Mouse (Mus musculus) layer of hippocampus, adult 11-12 months (tissue): ENCODE results near the gene St5.
A peak's percentile ranks its signal among the peaks of the same experiment; 100 is the strongest.

Experiments
- DNase-seq: peaks from one replicate; pipeline ENCODE4 v3.0.0; 2022; ENCODE audit warnings: low spot score

Gene St5

GRCm38 (mm10) chr7:109700213-109700612 lies 3.2 kb downstream of the St5 start:
- DNase-seq: no peak

- DNase-seq: no peak
Observed at GRCm38 (mm10) chr7:109695339-109695726, 8.1 kb downstream of the St5 start.

GRCm38 (mm10) chr7:109694576-109695338 lies 8.6 kb downstream of the St5 start:
- no peak for DNase-seq

- DNase-seq: no peak
Observed at GRCm38 (mm10) chr7:109690961-109691360, 12.4 kb downstream of the St5 start.

GRCm38 (mm10) chr7:109690101-109690500 lies 13.3 kb downstream of the St5 start:
- no peak for DNase-seq

- no peak for DNase-seq
Observed at GRCm38 (mm10) chr7:109686585-109687128, 16.7 kb downstream of the St5 start.

GRCm38 (mm10) chr7:109680879-109681278 lies 22.5 kb downstream of the St5 start:
- no peak for DNase-seq

GRCm38 (mm10) chr7:109680284-109680683 lies 23.1 kb downstream of the St5 start:
- no peak for DNase-seq

- DNase-seq: no peak
Observed at GRCm38 (mm10) chr7:109674944-109675628, 28.3 kb downstream of the St5 start.

GRCm38 (mm10) chr7:109671581-109672471 lies 31.6 kb downstream of the St5 start:
- peak; percentile 71 for DNase-seq

GRCm38 (mm10) chr7:109669426-109670170 lies 33.8 kb downstream of the St5 start:
- no peak for DNase-seq

- DNase-seq: no peak
Observed at GRCm38 (mm10) chr7:109666664-109667063, 36.7 kb downstream of the St5 start.

GRCm38 (mm10) chr7:109662626-109663025 lies 40.8 kb downstream of the St5 start:
- DNase-seq: peak; percentile 54

GRCm38 (mm10) chr7:109659278-109659677 lies 44.1 kb downstream of the St5 start:
- DNase-seq: no peak

GRCm38 (mm10) chr7:109657884-109658283 lies 45.5 kb downstream of the St5 start:
- no peak for DNase-seq

- no peak for DNase-seq
Observed at GRCm38 (mm10) chr7:109654871-109655270, 48.5 kb downstream of the St5 start.

GRCm38 (mm10) chr7:109648812-109649594 lies 54.4 kb downstream of the St5 start:
- DNase-seq: no peak

GRCm38 (mm10) chr7:109646574-109646973 lies 56.8 kb downstream of the St5 start:
- DNase-seq: no peak

- DNase-seq: no peak
Observed at GRCm38 (mm10) chr7:109643305-109643994, 60.0 kb downstream of the St5 start.

GRCm38 (mm10) chr7:109641963-109642362 lies 61.4 kb downstream of the St5 start:
- DNase-seq: no peak
